Mouse (Mus musculus): ENCODE data around the gene Pithd1.
"Not testable (repeated sequence)": the region's sequence is repeated elsewhere in the genome, so short reads cannot be mapped to it uniquely, and the experiment has no call there.

Gene Pithd1

GRCm38 (mm10) chr4:135962198-135962597 lies 24.9 kb downstream of the Pithd1 start:
- in situ Hi-C loops (cut with MboI, MseI): no loop called here

- in situ Hi-C loops (cut with MboI, MseI): no loop called here
Measured at GRCm38 (mm10) chr4:135961709-135962108, 25.4 kb downstream of the Pithd1 start.

DNA sequence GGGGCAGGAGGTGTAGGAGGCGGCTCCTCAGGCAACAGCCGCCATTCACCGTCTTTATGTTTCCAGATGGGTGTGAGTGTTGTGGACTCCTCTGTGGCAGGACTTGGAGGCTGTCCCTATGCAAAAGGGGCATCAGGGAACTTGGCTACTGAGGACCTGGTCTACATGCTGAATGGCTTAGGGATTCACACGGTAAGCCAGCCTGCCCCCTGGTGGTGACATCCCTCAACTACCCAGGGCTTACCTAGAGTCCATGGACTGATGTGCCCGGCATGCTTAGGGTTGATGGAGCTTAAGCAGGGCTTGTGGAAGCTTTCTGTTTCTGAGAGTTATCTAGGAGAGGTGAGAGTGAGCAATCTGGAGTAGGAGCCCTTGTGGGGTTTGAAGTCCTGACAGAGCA lies 26.3 kb downstream of the Pithd1 start:
- in situ Hi-C loops (cut with MboI, MseI): no loop called here

DNA sequence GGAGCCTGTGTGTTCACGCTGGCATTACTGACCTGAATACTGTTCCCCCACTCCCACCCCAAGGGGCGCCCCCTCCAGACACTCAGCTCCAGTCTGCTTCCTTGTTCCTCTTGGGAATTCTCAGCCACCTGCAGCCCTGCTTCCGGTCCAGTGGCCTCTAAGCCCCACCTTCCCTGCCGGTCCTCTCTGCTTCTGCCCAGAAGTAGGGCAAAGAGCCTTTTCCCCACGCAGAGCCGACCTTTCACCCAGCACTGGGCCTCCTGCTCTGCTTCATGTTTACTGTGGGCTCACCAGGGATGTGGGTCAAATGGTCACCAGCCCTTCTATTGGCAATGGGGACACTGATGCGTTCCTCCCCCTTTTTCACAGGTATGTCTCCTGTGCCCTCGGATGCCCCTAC lies 28.7 kb downstream of the Pithd1 start:
- in situ Hi-C loops (cut with MboI, MseI): no loop called here

DNA sequence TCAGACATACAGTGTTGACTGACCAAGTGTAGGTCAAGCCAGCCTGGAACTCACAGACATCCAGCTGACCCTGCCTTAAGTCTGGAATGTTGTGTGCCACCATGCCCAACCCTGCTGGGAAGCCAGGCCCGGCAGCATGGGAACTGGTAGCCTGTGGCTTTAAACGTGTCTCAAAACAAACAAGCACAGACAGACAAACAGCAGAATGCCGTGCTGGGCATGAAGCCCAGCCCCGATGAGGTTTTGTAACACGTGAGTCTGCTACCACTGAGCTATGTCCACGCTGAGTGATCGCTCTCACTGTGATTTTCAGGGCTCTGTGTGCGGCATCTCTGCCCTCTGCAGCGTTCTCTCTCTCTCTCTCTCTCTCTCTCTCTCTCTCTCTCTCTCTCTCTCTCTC lies 31.2 kb downstream of the Pithd1 start:
- in situ Hi-C loops (cut with MboI, MseI): no loop called here

- in situ Hi-C loops (cut with MboI, MseI): no loop called here
Measured at GRCm38 (mm10) chr4:135954241-135954640, 32.8 kb downstream of the Pithd1 start.

DNA sequence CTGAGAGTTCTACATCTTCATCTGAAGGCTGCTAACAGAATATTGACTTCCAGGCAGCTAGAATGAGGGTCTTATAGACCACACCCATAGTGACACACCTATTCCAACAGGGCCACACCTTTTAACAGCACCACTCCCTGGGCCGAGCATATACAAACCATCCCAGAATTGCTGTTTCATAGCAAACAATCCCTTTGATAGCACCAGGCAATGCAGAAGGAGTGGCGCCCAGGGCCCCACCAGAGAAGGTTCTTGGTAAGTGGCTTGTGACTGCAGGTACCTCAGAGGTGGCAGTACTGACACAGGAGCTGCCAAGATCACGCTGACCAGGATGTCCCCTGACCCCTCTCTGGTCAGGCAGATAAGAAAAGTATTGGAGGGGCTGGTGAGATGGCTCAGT lies 33.9 kb downstream of the Pithd1 start:
- in situ Hi-C loops (cut with MboI, MseI): no loop called here

GRCm38 (mm10) chr4:135951505-135951904 lies 35.6 kb downstream of the Pithd1 start:
- in situ Hi-C loops (cut with MboI, MseI): no loop called here

- in situ Hi-C loops (cut with MboI, MseI): no loop called here
Measured at GRCm38 (mm10) chr4:135950365-135950764, 36.7 kb downstream of the Pithd1 start.

DNA sequence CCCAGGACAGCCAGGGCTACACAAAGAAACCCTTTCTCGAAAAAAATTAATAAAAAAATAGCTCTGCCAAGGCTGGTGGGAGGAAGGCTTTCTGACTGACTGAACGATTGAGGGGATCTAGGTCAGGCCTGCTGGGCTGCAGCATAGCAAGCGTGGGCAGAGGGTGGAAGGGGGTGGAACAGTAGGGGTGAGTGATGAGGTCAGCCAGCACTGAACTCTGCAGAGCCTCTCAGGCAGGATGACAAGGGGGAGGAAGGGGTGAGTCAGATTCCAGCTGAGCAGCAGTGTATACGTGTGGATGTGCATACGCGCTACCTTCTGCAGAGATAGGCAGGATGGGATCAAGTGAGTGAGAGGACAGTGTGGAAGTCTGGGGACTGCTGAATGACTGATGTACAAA lies 37.2 kb downstream of the Pithd1 start:
- in situ Hi-C loops (cut with MboI, MseI): no loop called here

GRCm38 (mm10) chr4:135949475-135949874 lies 37.6 kb downstream of the Pithd1 start:
- in situ Hi-C loops (cut with MboI, MseI): no loop called here

DNA sequence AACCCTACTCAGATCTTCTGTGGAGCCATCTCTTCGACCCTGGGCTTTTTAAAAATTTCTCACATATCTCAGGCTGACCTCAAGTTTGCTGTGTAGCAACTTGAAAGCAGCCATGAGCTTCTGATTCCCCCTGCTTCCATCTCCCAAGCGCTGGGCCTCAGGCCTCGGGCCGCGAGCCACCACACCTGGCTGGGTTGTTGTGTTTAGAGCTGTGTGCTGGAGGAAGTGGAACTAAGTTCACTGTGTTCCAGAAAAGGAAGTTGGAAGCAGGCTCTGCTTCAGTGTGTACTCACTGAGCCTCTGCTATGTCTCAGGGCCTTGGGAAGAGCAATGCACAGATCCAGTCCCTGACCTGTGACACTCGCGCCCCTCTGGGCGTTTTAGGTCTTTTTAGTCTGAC lies 38.9 kb downstream of the Pithd1 start:
- in situ Hi-C loops (cut with MboI, MseI): no loop called here

DNA sequence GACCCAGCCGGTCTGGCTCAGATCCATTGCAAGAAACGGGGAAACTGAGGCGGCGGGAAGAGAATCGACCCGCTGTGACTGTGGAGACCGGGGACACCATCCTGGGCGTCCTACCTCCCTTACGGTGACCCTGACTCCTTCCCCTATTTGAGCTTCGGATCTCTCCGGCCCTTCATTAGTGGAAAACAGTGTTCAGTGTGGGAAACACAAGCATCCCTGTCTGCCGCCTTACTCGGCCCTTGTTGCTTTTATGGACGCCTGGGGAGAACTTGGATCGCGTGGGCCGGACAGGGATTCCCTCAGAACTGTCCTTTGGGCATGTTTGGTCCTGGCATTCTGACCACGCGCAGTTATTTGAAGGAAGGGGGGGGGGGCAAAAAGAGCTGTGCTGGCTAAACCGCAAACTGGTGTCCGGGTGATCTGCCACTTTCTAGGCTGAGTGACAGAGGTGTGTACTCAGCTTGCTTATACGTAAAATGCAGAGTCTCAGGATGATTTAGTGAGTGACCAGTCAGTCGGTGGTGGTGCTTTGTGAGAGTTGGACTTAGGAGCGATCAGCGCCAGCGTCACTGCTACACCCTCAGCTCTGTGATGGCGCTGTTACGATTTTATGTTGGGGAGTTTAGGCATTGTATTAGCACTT lies 40.3 kb downstream of the Pithd1 start:
- in situ Hi-C loops (cut with MboI, MseI): no loop called here

GRCm38 (mm10) chr4:135946278-135946658 lies 40.8 kb downstream of the Pithd1 start, which contains the start of gene Hmgcl:
Hmgcl (plus strand) TSS chr4:135946448.
- in situ Hi-C loops (cut with MboI, MseI): no loop called here

GRCm38 (mm10) chr4:135945706-135946105 lies 41.4 kb downstream of the Pithd1 start:
- in situ Hi-C loops (cut with MboI, MseI): no loop called here

GRCm38 (mm10) chr4:135943389-135943788 lies 43.7 kb downstream of the Pithd1 start:
- in situ Hi-C loops (cut with MboI, MseI): no loop called here

DNA sequence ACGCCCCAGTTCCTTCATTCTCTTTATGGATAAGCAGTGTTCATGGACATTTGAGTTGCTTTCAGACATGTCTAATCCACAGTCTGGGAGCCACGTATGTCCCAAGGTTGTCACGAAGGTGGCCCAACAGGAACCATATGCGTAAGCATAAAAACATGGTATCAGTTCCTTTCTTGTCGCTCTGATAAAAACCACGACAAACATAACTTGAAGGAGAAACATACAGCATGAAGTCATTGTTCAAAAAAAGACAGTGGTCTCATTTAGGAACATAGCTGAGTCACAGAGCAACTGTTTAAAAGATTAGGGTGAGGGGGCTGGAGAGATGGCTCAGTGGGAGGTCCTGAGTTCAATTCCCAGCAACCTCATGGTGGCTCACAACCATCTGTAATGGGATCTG lies 44.9 kb downstream of the Pithd1 start:
- in situ Hi-C loops (cut with MboI, MseI): no loop called here

DNA sequence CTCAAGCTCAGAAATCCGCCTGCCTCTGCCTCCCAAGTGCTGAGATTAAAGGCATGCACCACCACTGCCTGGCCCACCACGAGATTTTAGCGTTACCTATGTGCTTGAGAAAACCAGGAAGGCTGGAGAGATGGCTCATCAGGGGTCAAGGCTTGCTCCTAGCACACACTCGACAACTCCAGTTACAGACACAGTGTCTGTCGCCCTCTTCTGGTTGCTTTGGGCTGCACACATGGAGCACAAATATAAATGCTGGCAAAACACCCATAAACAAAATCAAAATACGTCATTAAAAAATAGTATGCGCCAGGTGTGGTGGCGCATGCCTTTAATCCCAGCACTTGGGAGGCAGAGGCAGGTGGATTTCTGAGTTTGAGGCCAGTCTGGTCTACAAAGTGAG lies 46.0 kb downstream of the Pithd1 start:
- in situ Hi-C loops (cut with MboI, MseI): not testable (repeated sequence)

DNA sequence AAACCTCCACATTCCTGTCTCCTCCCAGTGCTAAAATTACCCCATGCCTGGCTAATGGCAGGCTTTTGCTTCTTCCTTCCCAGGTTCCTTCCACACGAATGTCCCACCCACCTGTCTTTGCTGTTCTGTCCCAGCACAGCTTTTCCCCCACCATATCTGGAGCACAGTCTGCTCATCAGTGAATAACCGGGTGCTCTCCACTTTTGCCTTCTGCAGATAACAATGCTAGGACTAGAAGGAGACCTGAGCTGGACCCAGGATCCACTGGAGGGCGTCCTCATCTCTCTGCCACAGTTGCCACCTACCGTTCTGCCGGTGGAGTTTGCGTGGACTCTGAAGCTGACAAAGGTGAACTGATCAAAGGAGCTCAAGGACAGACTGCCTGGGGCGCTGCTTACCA lies 48.2 kb downstream of the Pithd1 start:
- in situ Hi-C loops (cut with MboI, MseI): loop anchor here (5.0 kb wide), 2 partner anchors 52 to 97 kb away; no protein-coding TSS in a partner anchor

DNA sequence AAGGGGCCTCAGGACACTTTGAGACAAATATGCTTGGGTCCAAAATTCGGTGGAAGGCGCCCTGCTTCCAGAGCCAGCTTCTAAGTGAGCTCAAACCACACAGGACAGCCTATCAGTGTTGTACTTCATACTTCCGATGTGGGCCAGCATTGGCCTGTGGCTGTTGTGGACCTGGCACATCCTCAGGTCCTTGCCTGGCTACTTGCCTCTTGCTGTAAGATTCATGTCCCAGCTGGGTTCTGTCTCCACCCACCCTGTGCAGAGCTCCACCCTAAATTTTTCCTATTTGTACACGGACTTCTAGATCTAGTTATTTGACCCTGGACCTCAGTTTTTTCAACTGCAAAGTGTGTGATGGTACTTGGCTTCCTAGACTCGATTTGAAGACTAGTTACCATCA lies 51.6 kb downstream of the Pithd1 start:
- in situ Hi-C loops (cut with MboI, MseI): loop anchor here (5.0 kb wide), 2 partner anchors 48 to 93 kb away; no protein-coding TSS in a partner anchor

- in situ Hi-C loops (cut with MboI, MseI): loop anchor here (5.0 kb wide), 2 partner anchors 48 to 93 kb away; no protein-coding TSS in a partner anchor
Measured at GRCm38 (mm10) chr4:135934708-135935500, 52.2 kb downstream of the Pithd1 start.

- in situ Hi-C loops (cut with MboI, MseI): no loop called here
Measured at GRCm38 (mm10) chr4:135931832-135932231, 55.2 kb downstream of the Pithd1 start.

DNA sequence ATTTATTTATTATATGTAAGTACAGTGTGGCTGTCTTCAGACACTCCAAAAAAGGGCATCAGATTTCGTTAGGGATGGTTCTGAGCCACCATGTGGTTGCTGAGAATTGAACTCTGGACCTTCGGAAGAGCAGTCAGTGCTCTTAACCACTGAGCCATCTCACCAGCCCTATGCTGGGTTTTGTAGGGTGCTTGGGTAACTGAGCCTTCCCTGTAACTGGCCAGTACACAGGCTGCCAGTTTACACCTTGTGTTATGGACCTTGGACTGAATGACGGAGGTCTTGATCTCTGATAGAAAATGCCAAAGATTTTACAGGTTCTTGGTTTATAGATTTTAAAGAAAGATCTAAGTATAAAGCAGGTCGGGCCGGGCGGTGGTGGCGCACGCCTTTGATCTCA lies 56.8 kb downstream of the Pithd1 start:
- in situ Hi-C loops (cut with MboI, MseI): no loop called here
